Mouse (Mus musculus) T-helper 1 cell (primary cell): ENCODE data around the gene Olfr340.
"Not testable (repeated sequence)": the region's sequence is repeated elsewhere in the genome, so short reads cannot be mapped to it uniquely, and the experiment has no call there.

Experiments used
- in situ Hi-C: fragments of 300-600 bp; cut with MboI, MseI; formaldehyde crosslinking; loops from one replicate; pipeline ENCODE4 v1.15.1; 2025; ENCODE audit warnings: high pct_unique_total_duplicates

Olfr340 gene

DNA sequence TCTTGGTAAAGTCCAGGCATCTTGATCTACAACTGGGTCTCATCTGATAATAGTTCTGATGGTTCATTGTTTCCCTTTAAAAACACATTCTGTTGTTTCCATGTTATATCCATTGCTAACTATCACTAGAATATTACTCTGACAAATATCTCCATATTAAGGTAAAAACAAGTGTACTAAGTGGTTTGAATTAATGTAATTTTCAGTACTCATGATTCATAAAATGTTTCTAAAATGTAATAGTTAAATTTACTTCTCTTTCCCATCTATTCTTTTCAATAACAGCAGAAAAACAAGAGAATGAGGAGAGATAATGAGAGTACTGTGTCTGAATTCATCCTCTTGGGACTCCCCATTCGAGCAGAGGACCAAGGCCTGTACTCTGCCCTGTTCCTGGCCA, at the start of gene Olfr340:
Olfr340 (plus strand) TSS at position 301 of the 400 bp plus-strand sequence.
- in situ Hi-C loops, result no loop called here

- in situ Hi-C loops, result not testable (repeated sequence)
Measured at GRCm38 (mm10) chr2:36415174-36415573, 37.2 kb upstream of the Olfr340 start.

DNA sequence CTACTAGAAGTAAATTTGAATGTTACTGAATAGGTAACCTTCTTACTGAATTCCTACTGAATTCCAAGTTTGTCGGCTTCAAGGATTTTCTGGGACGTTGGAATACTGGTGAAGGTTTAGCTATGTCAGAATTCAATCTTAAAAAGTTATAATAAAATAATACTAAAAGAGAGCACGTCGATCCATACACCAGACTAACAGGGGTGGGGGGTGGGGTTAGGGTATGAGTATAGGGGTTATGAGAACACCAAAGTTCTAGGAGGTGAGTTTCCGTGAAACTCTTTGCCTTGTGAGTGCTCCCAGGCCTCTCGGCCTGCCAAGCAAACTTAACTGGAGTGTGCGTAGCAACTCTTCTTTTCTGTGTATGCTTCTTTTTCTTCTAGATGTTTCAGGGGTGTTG, 36.8 kb upstream of the Olfr340 start:
- in situ Hi-C loops, result not testable (repeated sequence)

DNA sequence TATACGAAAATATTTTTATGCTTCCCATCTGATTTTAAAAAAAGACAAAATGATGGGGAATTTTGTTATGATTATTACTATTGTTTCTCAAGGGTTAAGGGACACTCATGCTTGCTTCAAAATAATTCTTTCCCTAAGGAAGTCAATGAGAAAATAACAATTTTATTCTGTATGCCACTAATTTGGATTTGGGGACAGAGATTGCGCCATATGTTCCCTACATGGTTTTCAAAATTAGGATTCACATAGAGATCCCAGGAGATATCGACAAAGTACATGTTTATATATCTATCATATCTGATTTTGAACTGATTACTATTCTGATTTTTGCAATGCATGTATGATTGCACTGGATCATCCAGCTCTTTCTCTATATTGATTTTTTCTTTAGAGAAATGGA, 33.7 kb upstream of the Olfr340 start, which contains the start of gene Olfr339:
Olfr339 (plus strand) TSS at position 301 of the 400 bp plus-strand sequence.
- in situ Hi-C loops, result no loop called here

- in situ Hi-C loops, result no loop called here
Measured at GRCm38 (mm10) chr2:36473634-36474033, 21.2 kb downstream of the Olfr340 start.

DNA sequence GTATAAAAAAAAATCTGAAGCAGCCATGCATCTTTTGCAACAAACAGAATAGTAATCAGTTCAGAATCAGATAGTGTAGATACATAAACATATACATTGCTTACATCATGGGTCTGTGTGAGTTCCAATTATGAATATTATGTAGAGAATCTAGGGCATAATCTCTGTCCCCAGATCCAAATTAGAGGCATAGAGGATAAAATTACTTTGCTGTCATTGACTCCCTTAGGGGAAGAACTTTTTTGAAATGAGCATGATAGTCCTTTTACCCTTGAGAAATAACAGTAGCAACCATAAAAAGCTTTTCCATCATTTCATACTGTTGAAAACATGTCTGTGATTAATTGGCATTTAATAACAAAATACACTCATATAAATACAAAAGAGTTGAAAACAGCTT, 30.0 kb downstream of the Olfr340 start, which contains the start of gene Olfr341:
Olfr341 (minus strand) TSS at position 101 of the 400 bp plus-strand sequence.
- in situ Hi-C loops, result loop anchor here (5.0 kb wide), 1 partner anchor 745 kb away; no protein-coding TSS in a partner anchor
